Mouse (Mus musculus): ENCODE data around the gene Gm2a. TPM values are rescaled to one million over a fixed set of nuclear protein-coding genes. Genes with fewer than 3 reads are reported as not detected.

Gm2a gene
- polyA plus RNA-seq, 1 experiment from 2014 or later: 15.4 TPM

GRCm38 (mm10) chr11:55141502-55141901, 43.6 kb downstream of the Gm2a start:
- Histone ChIP-seq H3K9me3 (ENCODE audit: low read depth, low read length) (peaks cover 3% of the 10 kb centered on the region; the same call in 1 of the 2 replicates), H3K4me2 (no peak overlapping the region), H3K4me3 (ENCODE audit: low read depth, low read length) (no peak overlapping the region), H3K36me3 (ENCODE audit: insufficient read depth) (no peaks in the 10 kb centered on the region), H3K27ac (ENCODE audit: low read depth) (no peak overlapping the region), H3K9ac (no peak overlapping the region), H3K4me1 (ENCODE audit: insufficient read depth) (no peaks in the 10 kb centered on the region), H3K27me3 (ENCODE audit: insufficient read depth, low read length) (no peaks in the 10 kb centered on the region)
- TF ChIP-seq CTCF (IDR thresholded peaks at IDR 0.05; ENCODE audit: low read depth): no peak
- DNase-seq (no peak), ATAC-seq (ENCODE audit: insufficient read depth) (no peak)
- WGBS: 59% methylated on average over 4 of the region's 4 CpGs

- WGBS: 52% methylated on average over 5 of the region's 5 CpGs
- TF ChIP-seq CTCF (IDR thresholded peaks at IDR 0.05; ENCODE audit: low read depth): no peak
These were observed 46.1 kb downstream of the Gm2a start for GRCm38 (mm10) chr11:55144011-55144410.

GRCm38 (mm10) chr11:55146855-55147254, 48.9 kb downstream of the Gm2a start:
- no peak overlapping the region for H3K27ac ChIP-seq (ENCODE audit: low read depth)
- no peak for ATAC-seq (ENCODE audit: insufficient read depth)
- peaks cover 3% of the 10 kb centered on the region; the same call in 1 of the 2 replicates for H3K9me3 ChIP-seq (ENCODE audit: low read depth, low read length)
- DNase-seq: no peak
- no peaks in the 10 kb centered on the region for H3K27me3 ChIP-seq (ENCODE audit: insufficient read depth, low read length)
- 84% methylated on average over 1 of the region's 1 CpGs for WGBS
- H3K4me2 ChIP-seq: no peak overlapping the region
- H3K4me1 ChIP-seq (ENCODE audit: insufficient read depth): no peaks in the 10 kb centered on the region
- H3K4me3 ChIP-seq (ENCODE audit: low read depth, low read length): no peak overlapping the region
- no peak for TF ChIP-seq CTCF (IDR thresholded peaks at IDR 0.05; ENCODE audit: low read depth)
- H3K9ac ChIP-seq: no peak overlapping the region
- H3K36me3 ChIP-seq (ENCODE audit: insufficient read depth): no peaks in the 10 kb centered on the region

More at GRCm38 (mm10) chr11:55144011-55144410, 46.1 kb downstream of the Gm2a start:
- Histone ChIP-seq H3K4me2 (no peak overlapping the region), H3K9ac (no peak overlapping the region), H3K27ac (ENCODE audit: low read depth) (no peak overlapping the region), H3K36me3 (ENCODE audit: insufficient read depth) (no peaks in the 10 kb centered on the region), H3K4me1 (ENCODE audit: insufficient read depth) (no peaks in the 10 kb centered on the region), H3K9me3 (ENCODE audit: low read depth, low read length) (peaks cover 3% of the 10 kb centered on the region; the same call in 1 of the 2 replicates), H3K4me3 (ENCODE audit: low read depth, low read length) (no peak overlapping the region), H3K27me3 (ENCODE audit: insufficient read depth, low read length) (no peaks in the 10 kb centered on the region)
- DNase-seq (no peak), ATAC-seq (ENCODE audit: insufficient read depth) (no peak)

- Histone ChIP-seq H3K9me3 (ENCODE audit: low read depth, low read length) (peaks cover 3% of the 10 kb centered on the region; the same call in 1 of the 2 replicates), H3K36me3 (ENCODE audit: insufficient read depth) (no peaks in the 10 kb centered on the region), H3K4me1 (ENCODE audit: insufficient read depth) (no peaks in the 10 kb centered on the region), H3K4me2 (no peak overlapping the region), H3K4me3 (ENCODE audit: low read depth, low read length) (no peak overlapping the region), H3K9ac (no peak overlapping the region), H3K27ac (ENCODE audit: low read depth) (no peak overlapping the region), H3K27me3 (ENCODE audit: insufficient read depth, low read length) (no peaks in the 10 kb centered on the region)
- ATAC-seq (ENCODE audit: insufficient read depth) (no peak), DNase-seq (no peak)
- WGBS: 58% methylated on average over 6 of the region's 6 CpGs
- no peak for TF ChIP-seq CTCF (IDR thresholded peaks at IDR 0.05; ENCODE audit: low read depth)
These were observed 49.5 kb downstream of the Gm2a start for GRCm38 (mm10) chr11:55147423-55147822.

GRCm38 (mm10) chr11:55148461-55148860, 50.5 kb downstream of the Gm2a start:
- Histone ChIP-seq H3K27ac (ENCODE audit: low read depth) (no peak overlapping the region), H3K4me3 (ENCODE audit: low read depth, low read length) (no peak overlapping the region), H3K27me3 (ENCODE audit: insufficient read depth, low read length) (no peaks in the 10 kb centered on the region), H3K9me3 (ENCODE audit: low read depth, low read length) (peaks cover 3% of the 10 kb centered on the region; the same call in 1 of the 2 replicates), H3K4me2 (no peak overlapping the region), H3K9ac (no peak overlapping the region), H3K4me1 (ENCODE audit: insufficient read depth) (no peaks in the 10 kb centered on the region), H3K36me3 (ENCODE audit: insufficient read depth) (no peaks in the 10 kb centered on the region)
- no peak for DNase-seq
- ATAC-seq (ENCODE audit: insufficient read depth): no peak
- TF ChIP-seq CTCF (IDR thresholded peaks at IDR 0.05; ENCODE audit: low read depth): no peak
- WGBS: 77% methylated on average over 4 of the region's 4 CpGs

- TF ChIP-seq CTCF (IDR thresholded peaks at IDR 0.05; ENCODE audit: low read depth): no peak
- Histone ChIP-seq H3K9me3 (ENCODE audit: low read depth, low read length) (no peaks in the 10 kb centered on the region), H3K27me3 (ENCODE audit: insufficient read depth, low read length) (no peaks in the 10 kb centered on the region), H3K36me3 (ENCODE audit: insufficient read depth) (no peaks in the 10 kb centered on the region), H3K9ac (no peak within 1 kb of the TSS), H3K4me3 (ENCODE audit: low read depth, low read length) (no peak within 1 kb of the TSS), H3K27ac (ENCODE audit: low read depth) (no peak within 1 kb of the TSS), H3K4me1 (ENCODE audit: insufficient read depth) (no peaks in the 10 kb centered on the region), H3K4me2 (no peak within 1 kb of the TSS)
- DNase-seq (no peak), ATAC-seq (ENCODE audit: insufficient read depth) (no peak)
- 70% methylated on average over 3 of the region's 3 CpGs for WGBS
These were observed 53.7 kb downstream of the Gm2a start, which contains the start of gene Slc36a3 for GRCm38 (mm10) chr11:55151608-55152007. Gene Slc36a3 (minus strand): TSS chr11:55151708.

- Histone ChIP-seq H3K4me3 (ENCODE audit: low read depth, low read length) (no peak overlapping the region), H3K4me2 (no peak overlapping the region), H3K9ac (no peak overlapping the region), H3K9me3 (ENCODE audit: low read depth, low read length) (no peaks in the 10 kb centered on the region), H3K27me3 (ENCODE audit: insufficient read depth, low read length) (no peaks in the 10 kb centered on the region), H3K36me3 (ENCODE audit: insufficient read depth) (no peaks in the 10 kb centered on the region), H3K4me1 (ENCODE audit: insufficient read depth) (no peaks in the 10 kb centered on the region), H3K27ac (ENCODE audit: low read depth) (no peak overlapping the region)
- ATAC-seq (ENCODE audit: insufficient read depth) (no peak), DNase-seq (no peak)
- 27% methylated on average over 3 of the region's 3 CpGs for WGBS
- TF ChIP-seq CTCF (IDR thresholded peaks at IDR 0.05; ENCODE audit: low read depth): no peak
These were observed 56.6 kb downstream of the Gm2a start for GRCm38 (mm10) chr11:55154398-55155069.

Data from lung, embryonic 14.5 days (tissue).